Mouse (Mus musculus) thymus, postnatal 25 days (tissue): ENCODE measurements around the gene Gm43302.
"Not testable (repeated sequence)": the region's sequence is repeated elsewhere in the genome, so short reads cannot be mapped to it uniquely, and the experiment has no call there.

Experiments used
- DNase-seq: peaks from one replicate; pipeline ENCODE4 v3.0.0; 2022

Gm43302 gene

GRCm38 (mm10) chr5:105293226-105294165 is at the start of gene Gm43302, which contains the start of gene Gbp6:
Gene Gm43302, minus strand, starts transcription at chr5:105293695.
Gene Gbp6, minus strand, starts transcription at chr5:105293698.
- not testable (repeated sequence) for DNase-seq

- DNase-seq = no peak
Measured at GRCm38 (mm10) chr5:105341281-105341680, 47.8 kb upstream of the Gm43302 start.

- no peak for DNase-seq
Measured at GRCm38 (mm10) chr5:105322543-105322942, 29.0 kb upstream of the Gm43302 start.

- no peak for DNase-seq
Measured at GRCm38 (mm10) chr5:105310941-105311340, 17.4 kb upstream of the Gm43302 start.

- not testable (repeated sequence) for DNase-seq
Measured at GRCm38 (mm10) chr5:105309148-105309547, 15.7 kb upstream of the Gm43302 start.

GRCm38 (mm10) chr5:105306946-105307345 is 13.5 kb upstream of the Gm43302 start:
- DNase-seq = not testable (repeated sequence)

GRCm38 (mm10) chr5:105306159-105306581 is 12.7 kb upstream of the Gm43302 start:
- DNase-seq = no peak

- DNase-seq = peak; percentile 44
Measured at GRCm38 (mm10) chr5:105305671-105306070, 12.2 kb upstream of the Gm43302 start.

- DNase-seq = no peak
Measured at GRCm38 (mm10) chr5:105301963-105302362, 8.5 kb upstream of the Gm43302 start.

GRCm38 (mm10) chr5:105301531-105301930 is 8.0 kb upstream of the Gm43302 start:
- no peak for DNase-seq

- no peak for DNase-seq
Measured at GRCm38 (mm10) chr5:105295746-105296145, 2.3 kb upstream of the Gm43302 start.

- no peak for DNase-seq
Measured at GRCm38 (mm10) chr5:105292492-105292891, 1.0 kb downstream of the Gm43302 start.

GRCm38 (mm10) chr5:105290921-105291320 is 2.6 kb downstream of the Gm43302 start:
- DNase-seq = not testable (repeated sequence)

- DNase-seq = not testable (repeated sequence)
Measured at GRCm38 (mm10) chr5:105260673-105261072, 32.8 kb downstream of the Gm43302 start.

GRCm38 (mm10) chr5:105252491-105252890 is 41.0 kb downstream of the Gm43302 start:
- DNase-seq = peak; percentile 18

- DNase-seq = not testable (repeated sequence)
Measured at GRCm38 (mm10) chr5:105244741-105245140, 48.8 kb downstream of the Gm43302 start.

- not testable (repeated sequence) for DNase-seq
Measured at GRCm38 (mm10) chr5:105240982-105241381, 52.5 kb downstream of the Gm43302 start.

GRCm38 (mm10) chr5:105239483-105240047 is 53.9 kb downstream of the Gm43302 start, which contains the start of gene Gbp10:
Gene Gbp10, minus strand, starts transcription at chr5:105239533.
- DNase-seq = peak; percentile 12

- not testable (repeated sequence) for DNase-seq
Measured at GRCm38 (mm10) chr5:105238402-105238801, 55.1 kb downstream of the Gm43302 start.

GRCm38 (mm10) chr5:105236040-105236439 is 57.5 kb downstream of the Gm43302 start:
- DNase-seq = not testable (repeated sequence)

- DNase-seq = not testable (repeated sequence)
Measured at GRCm38 (mm10) chr5:105208957-105209356, 84.5 kb downstream of the Gm43302 start.

- DNase-seq = not testable (repeated sequence)
Measured at GRCm38 (mm10) chr5:105200791-105201355, 92.6 kb downstream of the Gm43302 start.

GRCm38 (mm10) chr5:105199149-105199548 is 94.3 kb downstream of the Gm43302 start:
- not testable (repeated sequence) for DNase-seq
